Mouse (Mus musculus): ENCODE data around the gene Btrc.

GRCm38 (mm10) chr19:45510680-45511079 is 147.1 kb downstream of the Btrc start:
- TF ChIP-seq POLR2A (IDR thresholded peaks at IDR 0.05; ENCODE audit: control insufficient read depth, low read depth, low read length): no peak
- no peak for TF ChIP-seq CTCF (IDR thresholded peaks at IDR 0.05; ENCODE audit: control insufficient read depth, insufficient read depth, insufficient replicate concordance, low read depth, low read length)
